Mouse (Mus musculus) thymus, postnatal 10 days (tissue): Measurements from ENCODE around the gene Tspan13.

Source experiments
- DNase-seq, 2 experiments: peaks; one replicate each; pipeline ENCODE4 v3.0.0; 2021; ENCODE audit warnings: low spot score in 2 of 2

Tspan13 gene

DNA sequence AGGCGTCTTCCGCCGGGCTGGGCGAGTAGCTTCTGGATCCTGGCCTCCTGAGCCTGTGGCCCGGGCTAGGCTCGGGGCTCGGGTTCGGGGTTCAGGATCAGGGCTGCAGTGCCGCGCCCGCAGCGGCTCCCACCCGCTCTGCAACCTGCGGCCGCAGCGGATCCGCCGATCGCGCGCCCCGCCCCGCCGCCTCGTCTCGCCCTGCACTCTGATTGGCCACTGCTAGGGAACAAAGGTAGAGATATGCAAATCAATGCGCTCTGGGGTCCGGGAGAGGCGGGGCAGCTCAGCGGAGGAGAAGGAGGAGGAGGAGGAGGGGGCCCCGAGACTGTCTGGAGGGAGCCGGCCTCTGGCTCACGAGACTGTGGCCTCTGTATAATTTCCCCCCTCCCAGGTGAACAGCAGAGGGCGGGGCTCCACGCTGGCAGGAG, at the start of gene Tspan13:
TSS of gene Tspan13 (minus strand) at position 153 of the 431 bp plus-strand sequence.
- DNase-seq, result peak; percentile 94

DNA sequence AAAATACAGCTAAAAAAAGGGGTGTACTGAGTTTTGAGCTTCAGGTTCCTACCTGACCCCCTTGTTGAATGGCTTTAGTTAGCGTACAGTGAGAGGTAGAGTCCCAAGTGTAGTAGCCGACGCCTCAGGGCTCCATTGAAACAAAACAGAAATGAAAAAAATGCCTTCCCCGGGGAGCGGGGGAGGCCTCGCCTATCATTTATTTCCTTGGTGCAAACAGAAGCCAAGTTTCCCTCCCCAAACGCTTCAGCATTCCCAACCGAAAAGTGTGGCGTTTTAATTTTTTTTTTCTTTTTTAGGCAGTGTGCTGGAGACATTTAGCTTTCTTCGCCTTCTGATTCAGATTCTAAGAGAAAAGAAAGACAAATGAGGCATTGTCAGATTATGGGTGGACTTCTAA, 49.7 kb upstream of the Tspan13 start:
- no peak for DNase-seq

DNA sequence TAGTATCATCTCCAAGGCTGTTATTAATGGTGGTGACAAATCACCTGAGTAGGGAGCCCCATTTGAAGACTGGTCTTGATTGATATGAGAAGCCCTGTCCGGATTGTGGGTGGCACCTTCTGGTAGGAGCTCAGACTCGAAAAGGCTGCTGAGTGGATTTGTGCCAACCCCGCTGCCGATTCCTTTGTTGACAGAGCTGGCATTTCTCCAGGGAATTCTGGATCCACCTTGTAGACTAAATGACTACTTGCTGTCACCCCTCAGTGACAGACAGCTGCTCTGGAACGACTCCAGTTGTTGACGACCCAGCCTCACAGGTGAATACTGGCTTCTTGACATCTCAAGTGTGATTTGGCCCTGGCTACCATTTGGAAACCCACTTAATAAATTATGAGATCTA, 46.9 kb upstream of the Tspan13 start:
- DNase-seq, result no peak

DNA sequence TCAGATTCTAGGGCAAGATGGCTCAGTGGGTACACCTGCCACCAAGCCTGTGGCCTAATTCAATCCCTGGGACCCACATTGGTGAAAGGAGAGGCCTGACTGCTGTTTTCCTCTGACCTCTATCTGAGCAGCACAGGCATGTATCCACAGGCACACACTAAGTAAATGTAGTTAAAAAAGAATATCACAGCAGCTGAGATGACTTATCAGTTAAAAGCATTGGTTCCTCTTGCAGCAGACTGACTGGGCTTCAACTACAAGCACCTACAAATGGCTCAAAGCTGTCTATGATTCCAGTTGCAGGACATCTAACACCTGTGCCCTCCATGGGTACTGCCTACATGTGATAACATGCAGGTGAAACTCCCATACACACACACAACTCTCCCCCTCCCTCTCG, 46.5 kb upstream of the Tspan13 start:
- no peak for DNase-seq

DNA sequence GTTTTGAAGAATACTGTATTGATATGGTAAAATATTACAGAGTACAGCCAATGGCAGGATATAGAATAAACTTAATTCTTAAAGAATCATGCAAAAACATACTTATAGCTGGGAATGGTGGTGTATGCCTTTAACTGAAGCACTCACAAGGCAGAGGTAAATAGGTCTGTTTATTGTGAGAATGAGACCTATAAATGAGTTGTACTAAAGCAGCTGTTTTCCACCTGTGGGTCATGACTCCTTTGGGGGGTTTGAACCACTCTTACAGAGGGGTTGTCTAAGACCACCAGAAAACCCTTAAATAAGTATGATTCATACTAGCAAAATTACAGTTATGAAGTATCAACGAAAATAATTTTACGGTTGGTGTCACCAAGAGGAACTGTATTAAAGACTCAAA, 43.1 kb upstream of the Tspan13 start:
- no peak for DNase-seq

DNA sequence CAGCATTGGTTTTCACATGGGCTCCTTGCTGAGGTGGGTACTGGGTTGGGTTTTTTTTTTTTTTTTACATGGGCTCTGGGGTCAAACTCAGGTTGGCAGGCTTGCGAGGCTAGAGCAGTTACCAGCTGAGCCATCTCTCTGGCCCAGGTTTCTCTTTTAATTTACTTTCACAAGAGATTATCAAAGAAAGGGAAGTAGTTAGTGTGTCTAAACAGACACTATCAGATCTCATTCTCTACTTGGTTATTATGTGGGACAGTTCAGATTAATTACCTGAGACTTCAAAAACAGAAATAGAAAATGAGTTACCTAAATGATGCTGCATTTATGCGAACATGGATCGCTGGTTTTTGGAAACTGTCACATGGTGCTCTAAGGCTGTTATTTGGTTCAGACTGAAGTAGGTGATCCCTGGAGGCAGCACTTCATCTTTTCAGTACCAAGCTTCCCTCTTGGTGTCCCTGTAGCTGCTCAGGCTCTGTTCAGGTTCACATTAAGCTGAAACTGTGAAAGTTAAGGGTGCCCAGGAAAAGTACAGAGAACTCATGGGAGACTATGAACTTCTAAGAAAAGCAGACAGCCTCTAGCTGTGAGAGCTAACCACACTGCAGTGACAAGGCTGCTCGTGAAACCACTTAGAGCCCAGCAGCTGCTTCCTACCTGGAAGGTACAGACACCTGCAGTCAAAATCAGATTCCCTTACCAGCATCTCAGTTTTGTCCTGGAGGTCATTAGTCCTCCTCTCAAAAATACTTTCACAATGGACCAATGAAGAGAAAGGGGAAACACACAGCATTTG, 36.0 kb upstream of the Tspan13 start:
- no peak for DNase-seq

DNA sequence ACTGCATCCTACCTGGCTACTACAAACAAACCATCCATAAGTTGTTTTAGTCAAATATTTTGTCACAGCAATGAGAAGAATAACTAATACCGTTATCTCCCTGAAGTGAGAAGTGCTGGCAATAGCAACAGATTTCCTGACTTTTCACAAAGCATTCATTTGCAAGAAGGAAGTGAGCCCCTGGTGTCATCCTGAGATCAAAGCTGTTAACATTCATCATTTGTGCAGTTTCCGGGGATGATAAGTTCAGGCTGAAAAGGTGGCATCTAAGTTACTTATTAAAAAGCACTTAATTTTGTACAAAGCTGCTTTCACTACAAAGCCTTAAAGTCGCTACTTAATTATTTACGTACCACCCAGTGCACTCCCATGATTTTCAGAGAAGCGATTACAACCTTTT, 30.6 kb upstream of the Tspan13 start:
- DNase-seq, result peak in 1 of 2 experiments; percentile 9

DNA sequence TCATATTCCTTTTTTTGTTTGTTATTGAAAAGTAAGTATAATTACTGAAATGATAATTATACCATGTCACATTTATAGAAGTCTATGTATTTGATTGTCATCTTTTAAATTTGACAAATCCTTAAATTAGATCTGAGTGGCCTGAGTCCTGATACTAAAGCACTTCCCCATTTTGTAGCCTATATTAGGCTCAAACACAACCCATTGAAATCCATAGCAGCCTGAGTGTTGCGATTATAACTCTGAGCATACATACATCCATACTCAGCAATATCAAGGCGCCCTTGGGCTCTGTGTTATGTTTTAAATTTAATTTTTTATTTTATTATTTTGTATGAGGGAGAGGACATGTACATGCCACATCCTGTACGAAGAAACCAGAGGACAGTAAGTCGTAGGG, 27.9 kb upstream of the Tspan13 start:
- DNase-seq, result no peak

DNA sequence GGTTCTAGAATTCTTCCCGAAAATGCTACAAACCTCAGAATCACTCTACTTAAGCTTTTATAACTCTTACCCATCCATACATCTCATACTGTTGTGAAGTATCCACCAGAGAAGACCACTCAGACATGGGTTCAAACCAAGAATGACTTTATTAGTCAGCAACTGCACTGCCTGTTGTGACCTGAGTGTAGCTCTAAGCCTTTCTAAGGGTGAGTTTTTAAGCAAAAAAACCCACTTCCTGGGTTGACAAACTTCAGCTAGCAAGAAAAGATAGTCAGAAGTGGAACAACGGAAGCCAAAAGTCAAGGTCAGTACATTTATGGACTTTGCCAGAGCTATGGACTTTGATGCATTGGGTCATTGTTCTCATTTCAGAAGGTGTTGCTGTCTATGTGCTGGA, 25.2 kb upstream of the Tspan13 start:
- no peak for DNase-seq

DNA sequence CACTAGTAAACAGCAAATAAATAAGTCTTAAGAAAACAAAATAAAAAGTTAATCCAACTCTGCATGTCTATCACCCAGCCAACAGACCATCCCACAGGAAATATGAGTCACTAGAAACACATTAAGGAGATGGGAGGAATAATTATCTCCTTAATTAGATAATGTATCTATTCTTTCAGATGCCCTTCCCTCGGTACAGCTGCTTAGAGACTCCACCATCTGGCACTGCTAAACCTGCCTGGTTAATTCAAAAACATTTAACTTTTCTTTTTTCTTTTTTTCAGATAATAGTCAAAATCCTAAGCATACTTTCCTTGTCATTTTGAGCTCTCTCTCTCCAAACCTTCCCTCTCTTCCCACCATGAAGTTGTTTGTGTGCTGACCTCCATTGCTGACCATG, 23.6 kb upstream of the Tspan13 start:
- DNase-seq, result no peak

DNA sequence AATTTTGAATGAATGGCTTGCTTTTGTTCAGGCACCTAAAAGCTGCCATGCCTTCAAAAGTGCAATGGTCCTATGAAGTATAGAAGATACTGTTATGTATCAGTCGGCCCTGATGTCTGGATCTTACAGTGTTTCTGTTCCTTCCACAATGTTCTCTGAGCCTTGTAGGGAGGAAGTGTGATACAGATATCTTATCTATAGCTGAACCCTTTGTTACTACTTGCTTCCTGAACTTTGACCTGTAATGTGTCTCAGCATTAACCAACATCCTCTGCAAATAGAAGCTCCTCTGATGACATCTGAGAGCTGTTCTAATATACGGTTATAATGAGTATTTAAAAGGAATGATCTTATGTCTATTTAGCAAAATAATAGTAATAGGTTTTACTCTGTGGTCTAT, 15.4 kb upstream of the Tspan13 start:
- DNase-seq, result no peak

DNA sequence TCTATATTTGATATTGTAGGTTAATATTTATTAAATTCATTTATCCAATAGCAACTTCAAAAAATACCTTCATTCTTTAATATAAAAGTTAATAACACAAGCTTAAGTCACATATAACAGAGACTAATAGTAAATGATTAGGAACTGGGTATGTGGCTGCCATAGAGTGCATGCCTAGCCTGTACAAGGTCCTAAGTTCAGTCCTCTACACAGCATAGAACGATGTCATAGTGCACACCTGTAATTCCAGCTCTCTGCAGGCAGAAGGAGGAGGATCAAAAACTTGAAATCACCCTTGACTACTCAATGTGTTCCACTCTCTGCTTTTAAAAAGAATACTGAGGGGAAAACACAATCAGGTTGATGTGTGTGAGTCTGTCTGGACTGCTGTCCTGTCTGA, 8.0 kb upstream of the Tspan13 start:
- no peak for DNase-seq

DNA sequence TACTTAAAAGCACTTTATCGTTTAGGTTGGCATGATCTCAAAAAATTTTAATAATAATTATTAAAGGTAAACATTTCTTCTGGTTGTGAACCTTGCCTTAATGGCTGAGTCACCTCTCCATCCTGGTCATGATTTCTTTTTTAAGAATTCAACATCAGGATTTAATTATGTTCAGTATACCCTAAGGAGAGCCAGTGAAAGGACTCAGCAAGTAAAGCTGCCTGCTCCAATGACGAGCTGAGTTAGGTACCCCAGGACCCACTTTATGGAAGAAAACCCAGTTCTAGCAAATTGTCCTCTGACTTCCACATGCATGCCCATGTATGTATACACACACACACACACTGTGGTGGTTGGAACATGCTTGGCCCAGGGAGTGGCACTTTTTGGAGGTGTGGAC, 5.3 kb upstream of the Tspan13 start:
- no peak for DNase-seq

DNA sequence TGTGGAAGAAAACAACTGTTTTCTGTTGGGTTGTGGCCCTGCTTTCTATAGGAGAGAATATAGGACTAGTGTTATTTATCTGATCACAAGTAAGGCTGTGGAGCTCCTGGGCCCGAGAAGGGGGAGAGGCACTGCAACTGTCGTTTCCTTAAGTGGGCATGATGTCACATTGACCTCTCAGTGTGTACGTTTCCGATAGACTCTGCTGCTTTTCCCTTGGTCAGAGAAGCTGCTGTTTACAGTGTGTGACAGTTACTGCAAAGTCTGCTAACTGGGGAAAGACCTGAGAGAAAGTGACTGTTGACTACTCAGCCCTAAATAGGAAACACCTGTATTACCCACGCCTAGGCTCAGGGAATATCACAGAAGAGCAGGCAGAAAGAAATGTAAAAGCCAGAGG, 3.9 kb upstream of the Tspan13 start:
- no peak for DNase-seq

DNA sequence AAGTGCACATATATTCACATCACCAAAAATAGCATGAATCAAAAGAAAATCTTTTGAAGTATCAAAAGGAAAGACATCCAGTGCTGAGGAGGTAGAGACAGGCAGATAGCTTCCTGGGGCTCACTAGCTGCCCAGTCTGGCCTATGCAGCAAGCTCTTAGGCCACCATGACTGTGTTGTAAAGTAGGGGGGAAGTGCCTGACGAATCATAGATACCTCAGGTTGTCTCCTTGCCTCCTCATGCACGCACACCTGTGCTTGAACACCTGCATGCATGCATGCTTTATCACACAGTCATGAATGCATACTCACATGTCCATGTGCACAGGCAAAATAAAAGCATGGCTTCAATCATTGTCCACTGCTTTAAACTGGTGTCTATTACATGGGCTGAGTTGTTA, 2.4 kb upstream of the Tspan13 start:
- no peak for DNase-seq

DNA sequence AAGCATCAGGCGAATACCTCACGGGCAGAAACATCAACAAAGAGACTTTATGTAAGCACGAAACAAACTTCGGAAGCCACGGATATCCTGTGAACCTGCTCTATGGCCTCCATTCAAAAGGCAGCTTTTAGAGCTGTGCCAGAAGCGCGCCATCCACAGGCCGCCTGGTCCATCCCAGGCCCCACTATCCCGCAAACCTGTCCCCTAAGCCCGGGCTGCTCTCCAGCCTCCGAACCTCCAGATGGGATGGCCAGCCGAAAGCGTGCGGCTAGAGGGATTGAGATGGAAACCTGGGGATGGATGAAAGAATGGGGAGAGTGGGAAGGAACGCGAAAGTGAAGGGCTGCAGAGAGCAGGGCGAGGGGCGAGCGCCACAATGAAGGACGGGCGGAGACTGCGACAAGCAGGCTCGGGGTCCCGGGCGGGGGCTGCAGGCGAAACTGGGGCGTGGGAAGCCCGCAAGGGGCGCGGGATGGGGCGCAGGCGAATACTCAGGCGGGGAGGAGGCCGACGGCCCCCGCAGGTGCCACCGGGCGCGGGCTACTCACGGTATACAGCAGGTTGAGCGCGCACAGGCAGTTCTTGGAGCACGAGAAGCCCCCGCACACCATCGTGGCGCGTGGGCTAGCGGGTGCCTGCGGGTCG, 475 bp downstream of the Tspan13 start:
- peak; percentile 54 to 62 for DNase-seq

DNA sequence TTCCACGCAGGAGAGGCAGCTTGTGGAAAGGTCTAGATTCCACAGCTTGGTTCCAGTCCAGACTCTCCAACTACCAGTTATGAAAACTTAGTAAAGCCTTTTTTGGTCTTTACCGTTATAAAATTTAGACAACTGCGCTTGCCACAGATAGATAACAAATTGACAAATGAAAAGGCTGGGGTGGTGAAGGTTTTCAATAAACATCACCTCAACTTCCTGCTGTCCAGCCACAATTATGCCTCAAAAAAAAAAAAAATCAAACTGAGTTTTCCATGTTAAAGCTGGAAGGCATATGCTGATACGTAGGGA, 1.1 kb downstream of the Tspan13 start:
- no peak for DNase-seq

DNA sequence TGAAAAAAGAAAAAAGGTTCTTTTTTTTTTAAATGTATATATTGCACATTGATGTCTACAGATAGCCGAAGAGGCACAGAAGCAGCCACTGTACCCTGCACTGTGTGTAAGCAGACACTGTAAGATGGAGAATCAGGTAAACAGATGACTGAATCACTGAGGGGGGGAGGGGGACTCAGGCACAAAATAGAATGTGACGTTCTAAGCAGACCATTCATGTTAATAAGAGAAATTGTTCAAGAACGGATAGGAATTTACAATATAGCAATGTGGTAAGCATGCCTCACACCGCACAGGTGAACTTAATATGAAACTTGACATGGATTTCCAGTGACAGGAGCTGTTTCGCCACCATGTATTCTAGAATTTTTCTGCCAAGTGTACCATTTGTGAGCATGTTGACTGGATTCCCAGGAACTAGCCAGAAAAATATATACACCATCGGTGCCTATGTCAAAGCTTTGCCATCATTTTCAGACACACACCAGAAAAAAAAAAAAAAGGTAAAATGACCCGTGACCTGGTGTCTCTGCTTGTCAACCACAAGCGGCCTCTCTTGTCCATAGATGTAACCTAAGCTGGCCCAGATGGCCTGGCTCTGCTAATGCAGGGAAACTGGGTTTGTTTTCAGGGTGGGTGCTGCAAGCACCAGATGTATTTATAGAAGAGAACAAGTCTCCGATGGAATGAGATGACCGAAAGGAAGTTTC, 1.6 kb downstream of the Tspan13 start:
- no peak for DNase-seq

DNA sequence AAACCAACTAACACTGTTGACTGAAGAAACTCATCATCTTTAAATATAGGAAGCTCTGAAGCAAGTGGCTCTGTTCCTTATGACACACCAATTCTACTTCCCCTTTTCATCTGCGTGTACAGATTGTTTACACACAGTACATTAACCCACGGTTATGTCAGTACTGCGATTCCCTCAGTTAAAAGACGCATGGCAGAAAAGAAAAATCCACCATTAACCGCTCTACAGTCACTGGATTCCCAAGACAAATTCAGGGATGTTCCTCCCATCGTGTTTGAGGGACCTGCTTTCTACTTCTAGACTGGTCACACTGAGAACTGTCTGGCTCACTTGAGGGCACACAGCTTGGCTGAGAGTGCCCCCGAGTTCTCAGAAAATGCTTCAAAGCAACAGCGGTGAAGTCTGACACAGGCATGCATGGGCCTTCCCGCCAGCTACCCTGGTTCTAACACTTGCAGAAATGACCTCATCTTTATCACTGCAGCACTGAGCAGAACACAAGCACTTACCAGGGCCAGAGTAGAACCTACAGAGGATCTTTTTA, 2.7 kb downstream of the Tspan13 start:
- no peak for DNase-seq

DNA sequence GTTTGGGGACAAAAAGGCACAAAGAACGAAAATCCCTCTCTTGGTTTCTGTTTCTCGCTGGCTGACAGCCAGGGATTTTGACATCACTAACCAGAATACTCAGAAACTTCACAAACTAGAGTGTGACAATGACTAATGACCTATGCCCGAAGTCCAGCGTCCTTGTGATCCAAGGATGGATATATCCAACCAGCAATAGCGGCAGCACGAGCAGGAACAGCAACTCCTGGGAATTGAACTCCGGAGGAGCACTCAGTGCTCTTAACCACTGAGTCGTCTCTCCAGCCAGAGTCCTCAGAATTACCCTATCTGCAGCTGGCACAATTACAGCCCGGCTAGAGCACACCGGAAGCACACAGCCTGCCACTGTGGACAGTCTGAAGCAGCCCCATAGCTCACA, 5.5 kb downstream of the Tspan13 start:
- DNase-seq, result no peak

DNA sequence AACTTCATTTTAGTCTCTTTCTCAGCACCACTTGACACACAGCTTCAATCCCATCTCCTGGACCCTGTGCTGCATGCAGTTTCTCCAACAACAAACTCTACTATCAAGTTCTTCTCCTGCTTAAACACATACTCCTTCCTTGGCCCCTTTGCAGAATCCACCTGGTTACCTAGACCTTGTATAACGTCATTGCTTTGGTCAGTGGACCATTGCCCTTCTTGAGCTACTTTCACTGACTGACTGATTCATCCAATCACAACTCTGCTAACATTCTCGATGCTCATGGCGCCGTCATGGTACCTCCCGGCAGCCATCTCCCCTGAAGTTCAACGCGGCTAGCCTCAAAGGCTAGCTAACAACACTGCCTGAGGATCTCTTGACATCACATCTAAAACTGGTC, 6.2 kb downstream of the Tspan13 start:
- DNase-seq, result no peak

DNA sequence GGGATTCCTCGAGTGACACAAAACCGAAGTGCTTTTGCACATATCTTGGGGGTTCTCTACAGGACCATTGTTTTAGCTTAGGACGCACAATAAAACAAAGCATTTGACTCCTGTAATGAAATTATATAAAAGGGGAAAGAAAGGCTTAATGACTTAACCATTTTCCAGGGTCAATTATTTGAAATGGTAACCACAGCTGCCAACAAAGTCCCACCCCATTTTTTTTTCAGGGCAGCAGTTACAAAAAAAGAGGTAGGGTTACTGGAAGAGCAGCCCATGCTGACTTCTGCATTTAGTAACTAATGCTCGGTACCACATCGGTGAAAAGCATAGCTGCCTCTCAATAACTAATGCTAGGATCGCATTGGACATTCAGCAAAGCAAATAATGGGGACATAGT, 6.8 kb downstream of the Tspan13 start:
- DNase-seq, result no peak

DNA sequence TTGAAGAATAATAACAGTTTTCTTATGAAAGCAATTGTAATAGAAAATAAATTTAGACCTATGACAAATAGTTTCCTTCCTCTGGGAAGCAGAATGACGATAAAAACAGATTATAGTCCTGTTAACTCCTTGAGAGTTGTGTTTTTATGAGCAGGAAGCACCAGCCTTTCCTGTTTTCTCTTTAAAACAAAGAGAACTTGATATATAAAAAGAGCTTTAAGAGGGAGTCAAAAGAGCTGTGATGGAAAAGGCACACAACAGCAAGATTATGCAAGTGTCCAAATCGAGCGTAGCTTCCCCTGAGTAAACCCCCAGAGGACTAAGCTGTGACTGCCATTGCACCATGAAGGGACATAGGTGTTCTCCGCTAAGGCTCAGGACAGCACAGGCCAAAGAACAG, 9.9 kb downstream of the Tspan13 start:
- DNase-seq, result no peak
